Mouse (Mus musculus) fibroblast of lung, adult 2 months (primary cell): ENCODE results near the gene Depdc5.
"Not testable (repeated sequence)": the region's sequence is repeated elsewhere in the genome, so short reads cannot be mapped to it uniquely, and the experiment has no call there.

Experiments
- DNase-seq: peaks from one replicate; pipeline ENCODE4 v3.0.0-alpha.2; 2011; ENCODE audit warnings: low read depth

Depdc5 gene

GRCm38 (mm10) chr5:33032036-33032773, 168.7 kb downstream of the Depdc5 start:
- DNase-seq, result no peak

DNA sequence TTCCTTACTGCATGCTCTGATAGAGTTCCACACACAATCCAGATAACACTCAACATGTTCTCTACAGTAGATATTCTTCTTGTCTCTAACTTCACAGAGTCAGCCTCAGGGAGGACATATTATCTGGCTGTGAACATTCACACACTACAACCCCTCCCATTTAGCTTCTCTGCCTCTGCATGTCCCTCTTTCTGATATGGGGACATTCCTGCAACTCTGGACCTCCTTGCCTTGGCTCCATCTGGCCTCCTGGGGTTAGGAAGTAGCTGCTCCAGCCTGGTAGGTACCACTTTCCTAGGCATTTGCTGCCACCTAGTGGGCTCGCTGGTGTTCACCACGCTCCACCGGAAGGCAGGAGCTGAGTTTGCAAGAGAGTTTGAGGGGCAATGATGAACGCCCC, 169.6 kb downstream of the Depdc5 start:
- DNase-seq, result peak; percentile 62

- not testable (repeated sequence) for DNase-seq
These were observed 170.1 kb downstream of the Depdc5 start for GRCm38 (mm10) chr5:33033633-33034032.

DNA sequence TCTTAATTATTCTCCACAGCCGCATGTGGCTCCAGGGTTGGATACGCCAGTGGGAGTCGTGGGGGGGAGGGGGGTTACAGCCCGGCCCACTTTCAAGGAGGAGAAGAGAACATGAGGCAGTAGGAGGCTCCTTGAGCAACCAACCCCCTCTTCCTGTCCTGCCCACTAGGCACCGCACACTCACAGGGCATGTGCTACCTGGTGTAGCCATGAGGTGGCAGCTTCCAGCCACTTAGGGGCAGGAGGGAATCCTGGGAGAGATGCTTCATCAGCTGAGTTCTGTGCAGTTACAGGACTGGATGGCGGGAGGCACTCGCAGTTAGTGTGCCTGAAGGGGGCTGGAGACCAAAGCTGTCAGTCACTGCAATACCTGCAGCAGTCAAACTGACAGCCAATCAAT, 170.6 kb downstream of the Depdc5 start:
- no peak for DNase-seq

DNA sequence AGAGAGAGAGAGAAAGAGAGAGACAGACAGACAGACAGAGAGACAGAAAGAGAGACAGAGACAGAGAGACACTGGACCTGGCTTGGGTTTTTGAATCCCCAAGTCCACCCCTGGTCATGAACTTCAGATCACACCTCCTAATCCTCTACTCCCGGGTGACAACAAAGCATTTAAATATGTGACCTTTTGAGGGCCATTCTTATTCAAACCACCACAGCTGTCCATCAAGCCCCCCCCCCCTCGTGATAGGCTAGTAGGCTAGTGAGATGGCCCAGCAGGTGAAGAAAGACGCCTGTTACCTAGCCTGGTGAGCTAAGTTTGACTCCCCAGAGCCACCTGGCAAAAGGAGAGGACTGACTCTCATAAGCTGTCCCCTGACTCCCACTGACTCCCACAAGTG, 171.4 kb downstream of the Depdc5 start:
- no peak for DNase-seq

GRCm38 (mm10) chr5:33038656-33039509, 175.4 kb downstream of the Depdc5 start:
- DNase-seq, result no peak

DNA sequence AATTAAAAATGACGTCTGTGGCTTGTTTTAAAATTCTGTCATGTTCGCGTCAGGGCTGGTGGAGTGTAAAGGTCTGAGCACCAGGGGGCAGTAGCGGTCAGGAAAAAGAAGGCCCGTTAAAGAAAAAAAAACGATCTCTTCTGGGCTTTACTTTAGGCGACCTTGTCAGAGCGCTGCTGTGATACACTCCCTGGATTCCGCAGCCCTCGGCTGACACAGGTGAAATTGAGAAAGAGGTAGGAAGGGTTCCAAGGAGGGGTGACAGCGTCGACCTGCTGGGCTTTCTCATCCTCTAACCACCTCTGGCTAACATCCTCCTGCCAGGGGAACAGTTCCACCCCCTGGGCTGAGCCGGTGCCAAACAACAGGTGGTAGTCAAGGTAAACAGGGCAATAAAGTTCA, 176.0 kb downstream of the Depdc5 start:
- peak; percentile 29 for DNase-seq

DNA sequence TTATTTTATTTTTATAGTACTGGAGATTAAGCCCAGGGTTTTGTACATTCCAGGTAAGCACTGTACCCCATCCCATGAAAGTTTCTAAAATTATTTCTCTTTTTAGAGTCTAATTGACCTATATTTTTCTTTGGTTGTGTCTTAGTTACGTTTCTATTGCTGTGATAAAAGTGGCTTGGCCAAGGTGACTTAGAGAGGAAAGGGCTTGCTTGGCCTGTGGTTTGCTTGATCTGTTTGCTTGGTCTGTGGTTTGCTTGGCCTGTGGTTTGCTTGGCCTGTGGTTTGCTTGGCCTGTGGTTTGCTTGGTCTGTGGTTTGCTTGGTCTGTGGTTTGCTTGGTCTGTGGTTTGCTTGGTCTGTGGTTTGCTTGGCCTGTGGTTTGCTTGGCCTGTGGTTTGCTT, 177.2 kb downstream of the Depdc5 start:
- not testable (repeated sequence) for DNase-seq

- DNase-seq, result no peak
These were observed 179.9 kb downstream of the Depdc5 start for GRCm38 (mm10) chr5:33043397-33043796.
